Mouse (Mus musculus): ENCODE results near the gene Nuak2.

- TF ChIP-seq CTCF (IDR thresholded peaks at IDR 0.05; ENCODE audit: insufficient read depth, low read depth, low read length) (no peak), POLR2A (IDR thresholded peaks at IDR 0.05; ENCODE audit: insufficient read depth, low read depth, low read length) (no peak)
Measured at GRCm38 (mm10) chr1:132333201-132333600, 17.3 kb downstream of the Nuak2 start.

All from olfactory bulb, adult 2 months (tissue).